Mouse (Mus musculus) subcutaneous adipose tissue, adult 2 months (tissue): ENCODE measurements around the gene Cmtm8. TPM values are rescaled to one million over a fixed set of nuclear protein-coding genes. Genes with fewer than 3 reads are reported as not detected.

Experiments used
- polyA plus RNA-seq: library from polyadenylated mRNA; depleted of rRNA; stranded (reverse); fragments of >200 nt; gene quantifications from 2 replicates; pipeline ENCODE4 v1.2.3, GENCODE M21; 2012; ENCODE audit warnings: low replicate concordance; rRNA removed

The Cmtm8 gene
- polyA plus RNA-seq: 18.4 and 27.2 TPM in 2 replicates

DNA sequence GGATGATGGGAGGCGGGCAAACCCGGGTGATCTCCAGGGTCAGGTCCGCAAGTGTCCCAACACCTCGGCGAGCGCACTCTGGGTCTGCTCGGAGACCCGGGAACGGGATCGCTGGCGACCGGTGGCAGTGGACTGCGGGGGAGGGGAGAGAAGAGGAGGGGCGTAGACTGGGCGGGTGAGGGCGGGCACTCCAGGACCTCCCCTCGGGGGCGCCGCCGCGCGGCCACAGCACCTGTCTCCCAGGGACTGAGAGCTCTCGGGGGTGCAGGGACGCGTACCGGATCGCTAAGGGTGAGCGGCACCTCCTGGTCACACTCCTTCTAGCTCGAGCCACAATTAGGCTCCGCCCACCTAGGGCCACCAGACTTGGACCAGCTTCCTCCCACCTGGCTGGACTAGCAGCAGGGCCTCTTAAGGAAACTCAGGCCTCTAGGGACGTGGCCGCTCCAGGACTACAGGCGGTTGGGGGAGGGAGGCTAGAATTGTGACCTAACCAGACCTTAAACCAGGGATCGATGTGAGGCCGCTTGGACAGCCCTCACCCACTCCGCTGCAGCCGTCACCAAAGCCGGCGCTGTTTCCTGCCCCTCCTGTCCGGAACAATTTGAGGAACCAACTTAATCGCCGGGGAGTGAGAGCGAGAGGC, at the start of gene Cmtm8:
Gene Cmtm8, minus strand, starts transcription at position 140 of the 646 bp plus-strand sequence.

DNA sequence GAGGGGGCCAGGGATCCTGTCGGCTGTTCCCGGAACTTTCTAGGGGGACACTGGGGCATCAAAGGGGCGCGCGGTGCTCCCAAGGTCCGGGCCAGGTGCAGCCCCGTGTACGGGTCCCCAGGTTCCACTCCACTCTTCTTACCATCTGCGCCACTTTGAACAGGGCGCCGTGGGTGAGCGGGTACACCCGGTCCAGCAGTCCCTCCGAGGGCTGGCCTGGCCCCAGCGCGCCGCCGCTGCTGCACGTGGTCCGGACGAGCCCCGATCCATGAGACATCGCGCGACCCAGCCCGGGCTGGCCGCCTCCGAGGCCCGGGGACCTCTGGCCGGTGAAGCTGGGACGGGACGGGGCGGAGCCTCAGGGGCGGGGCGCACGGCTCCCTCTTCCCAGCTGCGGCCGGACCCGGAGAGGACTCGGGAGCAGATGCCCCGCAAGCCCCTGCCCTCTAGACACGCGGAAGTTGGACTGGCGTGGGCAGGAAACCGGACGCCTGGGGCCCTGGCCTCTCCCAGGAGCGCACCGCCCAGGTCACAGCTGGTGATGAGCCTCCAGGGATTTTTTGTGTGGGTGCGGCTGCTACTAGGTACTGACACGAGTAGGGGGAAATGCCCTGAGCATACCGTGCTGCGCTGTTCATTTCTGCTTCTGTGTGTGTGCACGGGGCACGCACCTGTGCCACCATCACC, 62.3 kb downstream of the Cmtm8 start, which contains the start of gene Cmtm7:
Gene Cmtm7, minus strand, starts transcription at position 331 of the 687 bp plus-strand sequence.

Other genes with a start within 250 kb of the Cmtm8 start
- 23.9 and 39.2 TPM in 2 replicates for gene Cnot10, start 204.0 kb downstream of the Cmtm8 start, polyA plus RNA-seq
- gene Dync1li1, start 155.4 kb downstream of the Cmtm8 start, polyA plus RNA-seq: 17.5 and 22.6 TPM in 2 replicates
- gene Cmtm6, start 113.0 kb downstream of the Cmtm8 start, polyA plus RNA-seq: 44.8 and 62.3 TPM in 2 replicates
- gene Cmtm7, start 62.3 kb downstream of the Cmtm8 start, polyA plus RNA-seq: 54.4 and 164 TPM in 2 replicates
- 28.6 and 30.0 TPM in 2 replicates for gene Gpd1l, start 89.8 kb upstream of the Cmtm8 start, polyA plus RNA-seq
- 1.7 and 6.0 TPM in 2 replicates for gene Osbpl10, start 134.4 kb upstream of the Cmtm8 start, polyA plus RNA-seq
- 83.0 and 151 TPM in 2 replicates for gene Rps27rt, start 138.6 kb upstream of the Cmtm8 start, polyA plus RNA-seq